Mouse (Mus musculus) CD4-positive helper T cell, adult 2 months (primary cell): ENCODE measurements around the gene Npat.

Source experiments
- DNase-seq: peaks from one replicate; pipeline ENCODE4 v3.0.0-alpha.2; 2012; ENCODE audit warnings: low read depth, missing footprints, low spot score

Gene Npat

DNA sequence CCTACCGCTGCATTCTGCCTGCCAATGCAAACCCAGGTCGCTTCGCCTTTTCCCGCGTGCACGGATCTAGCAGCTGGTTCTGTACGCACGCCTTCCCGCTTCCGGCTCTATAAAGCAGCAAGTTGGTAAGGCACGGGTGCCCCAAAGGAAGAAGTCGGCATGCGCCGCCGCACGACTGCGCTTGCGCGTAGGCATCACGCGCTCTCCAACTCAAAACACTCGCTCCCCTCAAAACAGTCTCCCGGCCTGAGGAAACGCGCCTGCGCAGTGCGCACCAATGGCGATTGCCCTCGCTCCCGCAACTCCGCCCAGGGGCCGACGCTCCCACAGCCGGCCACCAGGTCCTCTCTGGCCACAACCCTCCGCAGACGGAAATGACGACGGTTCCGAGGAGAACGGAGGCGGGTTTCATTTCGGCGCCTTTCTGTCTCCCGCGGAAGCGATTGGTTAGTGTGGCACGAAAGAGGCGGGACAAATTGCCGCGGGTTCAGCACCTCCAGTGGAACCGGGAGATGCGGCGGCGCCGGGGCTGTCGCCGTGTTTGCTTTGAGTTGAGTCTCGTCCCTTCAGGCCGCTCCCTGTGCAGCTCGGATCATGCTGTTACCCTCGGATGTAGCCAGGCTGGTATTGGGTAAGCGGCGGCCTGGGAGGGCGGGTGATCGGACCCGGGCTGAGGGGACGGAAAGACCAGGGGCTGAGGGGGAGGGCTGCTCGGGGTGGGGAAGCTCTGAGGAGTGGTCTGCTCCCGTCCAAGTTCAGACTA, at the start of gene Npat, which contains the start of gene Atm:
Gene Npat, plus strand, starts transcription at position 490 of the 763 bp plus-strand sequence.
Gene Atm, minus strand, starts transcription at position 183 of the 763 bp plus-strand sequence.
- DNase-seq: peak; percentile 100

- no peak for DNase-seq
These were observed 28.8 kb upstream of the Npat start for GRCm38 (mm10) chr9:53508053-53508452.

- DNase-seq: no peak
These were observed 22.8 kb upstream of the Npat start for GRCm38 (mm10) chr9:53514091-53514490.

GRCm38 (mm10) chr9:53517373-53518009, 19.4 kb upstream of the Npat start:
- no peak for DNase-seq

GRCm38 (mm10) chr9:53535416-53536320, 1.2 kb upstream of the Npat start:
- peak; percentile 67 for DNase-seq

DNA sequence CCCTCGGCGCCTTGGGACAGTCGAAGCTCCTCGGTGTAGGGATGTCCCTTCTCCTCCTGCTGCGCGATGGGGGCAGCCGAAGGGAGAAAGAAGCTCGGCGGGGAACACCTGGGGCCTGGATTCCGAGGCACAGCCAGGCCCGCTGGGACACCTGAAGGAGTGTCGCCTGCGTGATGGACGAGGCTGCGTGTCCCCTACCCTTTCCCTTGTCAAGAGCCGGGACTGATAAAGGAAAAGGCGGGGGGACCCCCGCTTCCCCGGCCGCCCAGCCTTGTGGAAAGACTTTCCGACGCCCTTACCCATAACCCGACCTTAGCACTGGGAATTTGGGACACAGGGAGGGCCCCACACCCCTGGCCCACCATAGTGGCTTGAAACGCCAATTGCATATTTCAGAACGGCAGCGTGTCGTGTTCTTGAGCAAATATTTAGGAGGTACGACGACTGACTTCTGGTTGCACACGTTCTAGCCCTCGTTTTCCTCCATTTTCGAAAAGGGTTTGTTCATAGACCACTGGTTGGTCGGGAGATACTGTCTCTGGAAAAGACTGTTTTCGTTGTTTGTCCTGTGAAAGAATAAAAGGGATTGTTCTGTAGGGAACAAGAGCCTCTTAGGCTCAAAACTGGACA, 604 bp downstream of the Npat start:
- DNase-seq: peak; percentile 6

- DNase-seq: no peak
These were observed 33.8 kb downstream of the Npat start for GRCm38 (mm10) chr9:53570662-53571061.

GRCm38 (mm10) chr9:53572516-53573307, 35.9 kb downstream of the Npat start:
- no peak for DNase-seq

DNA sequence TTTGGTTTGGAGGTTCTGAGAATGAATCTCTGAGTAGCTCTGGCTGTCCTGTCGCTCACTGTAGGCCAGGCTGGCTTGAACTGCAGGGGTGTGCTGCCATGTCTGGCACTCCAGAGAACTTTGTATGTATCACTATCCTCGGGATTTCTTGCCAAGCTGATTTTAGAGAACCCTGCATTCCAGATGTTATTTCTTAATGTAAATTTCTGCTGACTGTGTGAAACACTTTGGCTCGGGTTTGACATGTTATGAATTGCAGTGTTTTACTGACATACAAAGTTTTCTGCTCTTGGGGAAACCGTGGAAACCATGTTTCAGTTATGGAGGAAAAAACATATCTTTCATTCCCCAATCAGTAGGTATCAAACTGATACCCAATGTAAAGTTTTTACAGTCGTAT, 38.9 kb downstream of the Npat start:
- DNase-seq: no peak

GRCm38 (mm10) chr9:53581870-53582269, 45.0 kb downstream of the Npat start:
- no peak for DNase-seq

DNA sequence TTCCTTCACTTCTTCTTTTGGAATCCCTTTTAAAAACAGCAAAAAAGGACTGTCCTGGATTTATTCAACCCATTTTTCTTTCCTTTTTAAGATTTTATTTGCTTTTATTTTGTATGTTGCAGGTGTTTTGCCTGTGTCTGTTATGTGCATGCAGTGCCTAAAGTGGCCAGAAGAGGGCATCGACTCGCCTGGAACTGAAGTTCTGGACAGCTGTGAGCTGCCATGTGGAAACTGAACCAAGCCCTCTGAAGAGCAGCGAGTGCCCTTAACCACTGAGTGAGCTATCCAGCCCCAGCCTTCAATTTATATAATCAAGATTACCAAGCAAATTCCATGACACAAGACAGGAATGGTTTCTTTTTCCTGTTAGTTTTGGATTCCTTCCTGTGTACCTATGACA, 57.9 kb downstream of the Npat start:
- DNase-seq: peak; percentile 75

GRCm38 (mm10) chr9:53596971-53597600, 60.2 kb downstream of the Npat start:
- DNase-seq: no peak

DNA sequence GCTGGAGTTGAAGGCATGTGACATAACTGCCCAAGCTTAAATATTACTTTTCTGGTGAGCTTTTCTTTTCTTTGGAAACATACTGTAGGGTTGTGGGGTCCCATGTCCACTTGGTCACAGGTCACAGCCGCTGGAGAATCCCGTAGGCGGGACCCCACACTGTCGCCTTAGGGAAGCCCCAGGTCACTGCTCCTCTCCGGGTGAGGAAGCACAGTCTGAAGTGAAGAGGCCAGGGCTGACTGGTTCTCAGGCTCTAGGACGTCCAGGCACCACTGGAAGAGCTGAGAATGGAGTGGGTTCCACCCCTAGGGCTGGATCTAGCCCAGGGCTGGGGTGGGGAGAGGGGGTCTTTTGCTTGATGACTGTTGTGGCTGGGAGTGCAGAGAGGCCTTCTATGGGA, 61.8 kb downstream of the Npat start:
- DNase-seq: no peak

GRCm38 (mm10) chr9:53601541-53601940, 64.7 kb downstream of the Npat start:
- DNase-seq: no peak

GRCm38 (mm10) chr9:53603384-53603783, 66.5 kb downstream of the Npat start:
- peak; percentile 65 for DNase-seq

GRCm38 (mm10) chr9:53603849-53604248, 67.0 kb downstream of the Npat start:
- DNase-seq: no peak

DNA sequence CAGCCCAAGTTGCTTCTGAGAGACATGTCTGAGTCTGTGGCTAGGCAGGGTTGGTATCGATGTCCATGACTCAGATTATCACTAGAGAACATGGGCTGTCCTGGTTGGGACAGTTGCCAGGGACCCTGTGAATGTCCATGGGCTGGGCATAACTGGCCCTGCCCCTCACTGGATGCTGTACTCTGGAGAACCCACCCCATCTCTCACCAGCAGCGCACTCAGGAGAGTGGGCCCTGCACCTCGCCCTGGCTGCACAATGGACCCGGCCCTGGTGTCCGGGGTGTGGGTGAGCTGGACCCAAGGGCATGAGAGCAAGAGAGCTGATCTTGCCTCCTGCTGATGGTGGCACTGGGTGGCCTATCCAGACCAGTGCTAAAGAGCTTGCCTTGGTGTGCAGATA, 68.1 kb downstream of the Npat start:
- DNase-seq: no peak

- no peak for DNase-seq
These were observed 70.3 kb downstream of the Npat start for GRCm38 (mm10) chr9:53607192-53607591.

GRCm38 (mm10) chr9:53607816-53608215, 71.0 kb downstream of the Npat start:
- DNase-seq: no peak

DNA sequence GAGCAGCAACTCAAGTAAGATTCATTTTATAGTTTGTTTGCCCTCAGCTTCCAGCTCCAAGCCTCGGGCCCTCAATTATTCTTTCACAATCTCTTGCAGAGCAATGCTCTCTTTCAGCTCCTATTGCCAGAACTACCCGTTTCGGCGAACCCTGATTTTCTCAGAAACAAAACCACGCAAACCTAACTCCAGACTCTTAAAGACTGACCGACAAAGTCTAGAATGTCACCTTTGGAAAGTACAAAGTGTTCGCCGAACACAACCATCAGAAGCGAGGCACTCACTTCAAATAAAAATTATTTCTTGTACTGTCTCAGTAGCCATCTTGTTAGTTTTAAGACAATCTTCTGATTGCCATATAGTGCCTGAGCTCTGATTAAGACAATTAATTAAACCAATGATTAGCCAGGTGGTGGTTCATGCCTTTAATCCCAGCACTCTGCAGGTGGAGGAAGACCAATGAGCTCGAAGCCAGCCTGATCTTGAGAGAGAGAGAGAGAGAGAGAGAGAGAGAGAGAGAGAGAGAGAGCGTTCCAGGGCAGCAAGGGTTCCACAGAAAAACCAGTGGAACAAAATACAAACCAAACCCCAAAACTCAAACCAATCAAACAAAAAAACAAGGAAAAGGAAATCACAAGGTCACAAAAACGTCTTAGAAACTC, 72.6 kb downstream of the Npat start:
- DNase-seq: peak; percentile 8
